Mouse (Mus musculus) midbrain, embryonic 12.5 days (tissue): ENCODE results near the gene Wsb2. TPM values are rescaled to one million over a fixed set of nuclear protein-coding genes. Genes with fewer than 3 reads are reported as not detected.
A peak's percentile ranks its signal among the peaks of the same experiment; 100 is the strongest.
"Not testable (repeated sequence)": the region's sequence is repeated elsewhere in the genome, so short reads cannot be mapped to it uniquely, and the experiment has no call there.

Experiments
- ATAC-seq: fragments of 200-750 bp; cut with Nextera tagmentation; 2 replicates; pipeline ENCODE4 v1.8.0; 2017; ENCODE audit warnings: low read depth, moderate TSS enrichment, moderate library complexity; ENCODE audit not compliant: low FRiP score
- H3K27ac ChIP-seq: fragments of 300-500 bp; sonication (generic); replicated peaks from 2 replicates; pipeline ENCODE4 v1.5.1; 2016; ENCODE audit warnings: mild to moderate bottlenecking
- H3K27me3 ChIP-seq: fragments of 300-500 bp; sonication (generic); 2 replicates; pipeline ENCODE4 v1.6.1; 2016; ENCODE audit warnings: mild to moderate bottlenecking
- H3K36me3 ChIP-seq: fragments of 300-500 bp; sonication (generic); 2 replicates; pipeline ENCODE4 v1.6.1; 2016
- H3K4me1 ChIP-seq: fragments of 300-500 bp; sonication (generic); 2 replicates; pipeline ENCODE4 v1.6.1; 2016
- H3K4me2 ChIP-seq: fragments of 300-500 bp; sonication (generic); replicated peaks from 2 replicates; pipeline ENCODE4 v1.6.1; 2016; ENCODE audit warnings: mild to moderate bottlenecking, moderate library complexity
- H3K4me3 ChIP-seq: fragments of 300-500 bp; sonication (generic); 2 replicates; pipeline ENCODE4 v1.5.1; 2016; ENCODE audit warnings: mild to moderate bottlenecking
- H3K9ac ChIP-seq: fragments of 300-500 bp; sonication (generic); replicated peaks from 2 replicates; pipeline ENCODE4 v1.6.1; 2016; ENCODE audit warnings: mild to moderate bottlenecking, moderate library complexity
- H3K9me3 ChIP-seq: fragments of 300-500 bp; sonication (generic); 2 replicates; pipeline ENCODE4 v1.6.1; 2016; ENCODE audit warnings: mild to moderate bottlenecking
- WGBS: fragments of 180-500 bp; shearing (Covaris S2); methylation state at CpG from one replicate; pipeline ENCODE4 v1.1.7; 2016; 5-methylcytosine and 5-hydroxymethylcytosine counted together
- polyA plus RNA-seq: library from polyadenylated mRNA; unstranded; fragments of >200 nt; fragmentation: Nextera tagmentation; extraction: Ambion mirVana; gene quantifications from 2 replicates; pipeline ENCODE4 v1.2.1, GENCODE M21; 2016

The Wsb2 gene
- polyA plus RNA-seq, 1 experiment from 2014 or later = 113 TPM

DNA sequence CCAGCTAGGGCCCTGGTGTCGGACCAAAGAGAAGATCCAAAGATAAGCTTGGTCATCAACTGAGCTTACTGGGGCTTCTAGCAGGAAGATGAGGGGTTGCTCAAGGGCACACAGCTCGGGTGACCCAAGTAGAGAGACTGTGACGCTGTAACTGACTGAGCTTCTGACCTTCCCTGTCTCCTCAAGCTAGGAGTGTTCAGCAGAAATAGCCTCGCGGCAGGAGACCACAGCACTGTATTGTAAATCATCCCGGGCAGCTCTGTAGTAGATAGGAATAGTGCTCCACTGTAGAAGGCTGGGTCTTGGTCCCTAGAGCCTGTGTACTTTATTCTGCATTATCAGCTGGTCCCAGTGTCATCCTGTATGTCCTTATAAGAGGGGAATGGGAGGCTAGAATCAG is 15.2 kb upstream of the Wsb2 start:
- WGBS = 78% methylated on average over 6 of the region's 6 CpGs
- Histone ChIP-seq H3K4me2 (no peak overlapping the region), H3K4me1 (no peaks in the 10 kb centered on the region), H3K27ac (no peak overlapping the region), H3K36me3 (no peaks in the 10 kb centered on the region), H3K27me3 (no peaks in the 10 kb centered on the region), H3K4me3 (no peak overlapping the region), H3K9me3 (no peaks in the 10 kb centered on the region), H3K9ac (no peak overlapping the region)
- no peak for ATAC-seq

DNA sequence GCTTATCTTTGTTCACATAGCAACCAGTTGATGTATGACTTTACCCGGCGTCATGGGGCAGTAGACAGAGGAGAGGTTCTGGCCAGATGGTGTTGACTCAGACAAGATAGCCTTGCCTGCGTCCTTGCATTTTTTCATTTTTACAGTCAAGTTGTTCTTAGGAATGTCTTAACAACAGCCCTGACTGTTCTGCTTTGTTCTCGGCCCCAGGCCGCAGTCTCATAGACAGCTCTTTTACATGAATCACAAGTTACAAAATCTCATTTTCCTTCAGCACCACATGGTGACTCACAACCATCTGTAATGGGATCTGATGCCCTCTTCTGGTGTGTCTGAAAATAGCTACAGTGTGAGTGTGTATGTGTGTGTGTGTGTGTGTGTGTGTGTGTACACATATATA is 12.6 kb upstream of the Wsb2 start:
- not testable (repeated sequence) for ATAC-seq, H3K9ac ChIP-seq, H3K36me3 ChIP-seq, H3K9me3 ChIP-seq, H3K4me3 ChIP-seq, H3K27ac ChIP-seq, H3K4me1 ChIP-seq, H3K27me3 ChIP-seq, H3K4me2 ChIP-seq
- WGBS = 89% methylated on average over 5 of the region's 5 CpGs

DNA sequence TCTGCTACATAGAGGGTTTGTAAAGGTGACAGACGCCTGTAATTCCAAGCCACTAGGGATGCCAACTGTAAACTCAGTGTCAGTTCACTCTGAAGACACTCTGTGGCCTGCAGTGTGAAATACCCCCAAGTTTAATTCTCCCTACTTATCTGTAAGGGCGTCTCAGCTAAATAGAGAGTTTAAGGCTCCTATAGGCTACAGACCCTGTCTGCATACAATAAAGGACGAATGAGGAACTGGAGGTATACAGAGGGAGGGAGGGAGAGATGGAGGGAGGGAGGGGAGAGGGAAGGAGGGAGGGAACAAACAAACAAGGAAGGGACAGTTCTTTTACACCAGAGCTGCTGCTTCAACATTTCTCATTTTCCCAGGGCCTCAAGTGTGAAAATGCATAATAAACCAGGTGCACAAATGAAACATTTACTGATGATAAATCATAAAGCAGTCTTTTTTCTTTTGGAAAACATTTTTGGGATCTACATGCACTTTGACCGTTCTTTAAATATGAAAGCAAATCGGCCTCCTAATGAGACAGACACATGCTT is 11.6 kb upstream of the Wsb2 start:
- no peak for ATAC-seq
- 82% methylated on average over 5 of the region's 5 CpGs for WGBS
- Histone ChIP-seq H3K36me3 (no peaks in the 10 kb centered on the region), H3K4me3 (no peak overlapping the region), H3K4me1 (no peaks in the 10 kb centered on the region), H3K27ac (no peak overlapping the region), H3K27me3 (no peaks in the 10 kb centered on the region), H3K9ac (no peak overlapping the region), H3K9me3 (no peaks in the 10 kb centered on the region; the same call in 1 of the 2 replicates), H3K4me2 (no peak overlapping the region)

DNA sequence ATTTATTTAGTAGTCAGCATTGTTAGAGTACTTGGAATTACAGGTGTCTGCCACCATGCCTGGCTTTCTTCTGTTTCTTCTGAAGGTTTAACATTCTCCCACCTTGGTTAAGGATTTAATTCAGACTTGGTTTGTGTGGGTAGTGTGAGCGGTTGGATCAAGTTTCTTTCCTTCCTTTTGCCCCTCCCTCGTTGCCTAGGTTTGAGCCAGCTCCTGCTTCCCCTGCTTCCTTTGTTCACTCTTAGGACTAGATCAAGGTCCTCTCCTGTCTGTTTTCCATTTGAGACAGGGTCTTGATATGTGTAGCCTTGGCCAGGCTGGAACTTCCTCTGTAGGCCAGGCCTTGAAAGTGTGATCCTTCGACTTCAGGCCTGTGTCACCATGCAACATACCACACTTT is 10.8 kb upstream of the Wsb2 start:
- Histone ChIP-seq H3K4me3 (no peak overlapping the region), H3K4me2 (no peak overlapping the region), H3K27ac (no peak overlapping the region), H3K4me1 (no peaks in the 10 kb centered on the region), H3K27me3 (no peaks in the 10 kb centered on the region), H3K36me3 (no peaks in the 10 kb centered on the region), H3K9ac (no peak overlapping the region), H3K9me3 (no peaks in the 10 kb centered on the region; the same call in 1 of the 2 replicates)
- no peak for ATAC-seq
- 62% methylated on average over 3 of the region's 3 CpGs for WGBS

GRCm38 (mm10) chr5:117347011-117347410 is 10.1 kb upstream of the Wsb2 start:
- H3K9ac ChIP-seq = no peak overlapping the region
- WGBS = 86% methylated on average over 5 of the region's 5 CpGs
- no peak overlapping the region for H3K27ac ChIP-seq
- no peak overlapping the region for H3K4me2 ChIP-seq
- H3K36me3 ChIP-seq = no peaks in the 10 kb centered on the region
- H3K4me3 ChIP-seq = no peak overlapping the region
- no peak for ATAC-seq
- no peaks in the 10 kb centered on the region; the same call in 1 of the 2 replicates for H3K9me3 ChIP-seq
- no peaks in the 10 kb centered on the region for H3K27me3 ChIP-seq
- no peaks in the 10 kb centered on the region for H3K4me1 ChIP-seq

GRCm38 (mm10) chr5:117347838-117348237 is 9.3 kb upstream of the Wsb2 start:
- no peak; the same call in 1 of the 2 replicates for ATAC-seq
- H3K9me3 ChIP-seq = no peaks in the 10 kb centered on the region; the same call in 1 of the 2 replicates
- no peaks in the 10 kb centered on the region for H3K4me1 ChIP-seq
- WGBS = 91% methylated on average over 2 of the region's 2 CpGs
- H3K4me2 ChIP-seq = peak overlapping the region; percentile 16
- no peaks in the 10 kb centered on the region for H3K36me3 ChIP-seq
- H3K27ac ChIP-seq = no peak overlapping the region
- H3K4me3 ChIP-seq = no peak overlapping the region
- H3K9ac ChIP-seq = no peak overlapping the region
- no peaks in the 10 kb centered on the region for H3K27me3 ChIP-seq

DNA sequence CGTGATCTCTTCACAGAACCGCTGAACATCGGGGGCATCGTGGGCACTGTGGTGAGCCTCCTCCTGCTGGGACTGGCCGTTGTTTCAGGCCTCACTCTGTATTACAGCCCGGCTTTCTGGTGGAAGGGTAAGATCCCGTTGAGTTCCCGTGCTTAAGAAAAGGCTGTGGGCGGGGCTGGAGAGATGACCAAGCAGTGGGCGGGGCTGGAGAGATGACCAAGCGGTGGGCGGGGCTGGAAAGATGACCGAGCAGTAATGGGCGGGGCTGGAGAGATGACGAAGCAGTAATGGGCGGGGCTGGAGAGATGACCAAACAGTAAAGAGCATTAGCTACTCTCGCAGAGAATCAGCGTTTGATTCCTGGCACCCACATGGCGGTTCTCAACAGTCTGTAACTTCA is 8.8 kb upstream of the Wsb2 start:
- no peaks in the 10 kb centered on the region; the same call in 1 of the 2 replicates for H3K9me3 ChIP-seq
- ATAC-seq = peak; percentile 71
- no peak overlapping the region for H3K4me3 ChIP-seq
- H3K4me1 ChIP-seq = no peaks in the 10 kb centered on the region
- no peaks in the 10 kb centered on the region for H3K27me3 ChIP-seq
- WGBS = 26% methylated on average over 19 of the region's 19 CpGs
- no peak overlapping the region for H3K27ac ChIP-seq
- H3K36me3 ChIP-seq = no peaks in the 10 kb centered on the region
- no peak overlapping the region for H3K9ac ChIP-seq
- peak overlapping the region; percentile 16 for H3K4me2 ChIP-seq

DNA sequence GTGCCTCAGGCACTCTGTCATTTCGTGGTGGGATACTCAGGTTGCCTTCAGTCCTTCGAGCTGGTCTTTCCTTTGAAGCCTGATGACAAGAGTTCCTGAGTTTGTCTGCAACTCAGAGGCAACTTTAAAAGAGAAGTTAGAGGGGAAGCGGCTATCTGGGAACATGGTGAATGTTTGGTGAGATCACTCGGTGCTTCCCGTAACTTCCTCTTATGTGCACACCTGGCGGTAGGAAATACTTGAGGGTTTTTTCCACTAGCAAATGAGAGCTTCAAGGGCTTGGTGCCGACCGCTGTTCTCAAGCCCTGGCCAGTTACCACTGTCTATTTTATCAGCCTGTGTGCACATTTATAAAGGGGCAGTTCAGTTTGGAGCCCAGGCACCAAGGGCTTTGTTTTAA is 3.0 kb upstream of the Wsb2 start:
- Histone ChIP-seq H3K4me1 (peaks cover 19% of the 10 kb centered on the region), H3K9ac (no peak overlapping the region), H3K27me3 (no peaks in the 10 kb centered on the region), H3K27ac (no peak overlapping the region), H3K9me3 (no peaks in the 10 kb centered on the region; the same call in 1 of the 2 replicates), H3K4me2 (no peak overlapping the region), H3K4me3 (no peak overlapping the region), H3K36me3 (no peaks in the 10 kb centered on the region)
- 81% methylated on average over 8 of the region's 8 CpGs for WGBS
- no peak for ATAC-seq

GRCm38 (mm10) chr5:117355648-117356303 is 1.3 kb upstream of the Wsb2 start:
- Histone ChIP-seq H3K4me2 (peak overlapping the region; percentile 92), H3K4me3 (0 out of 2 replicates have a peak overlapping the region, but pooled peaks have one; percentile 93), H3K4me1 (peaks cover 35% of the 10 kb centered on the region), H3K27ac (peak overlapping the region; percentile 94; the same call in 1 of the 2 replicates), H3K9me3 (no peaks in the 10 kb centered on the region), H3K9ac (peak overlapping the region; percentile 95; the same call in 1 of the 2 replicates), H3K36me3 (no peaks in the 10 kb centered on the region), H3K27me3 (no peaks in the 10 kb centered on the region)
- no peak for ATAC-seq
- 60% methylated on average over 14 of the region's 14 CpGs for WGBS

GRCm38 (mm10) chr5:117356365-117357128 is 557 bp upstream of the Wsb2 start:
- ATAC-seq = peak; percentile 69
- Histone ChIP-seq H3K9me3 (no peaks in the 10 kb centered on the region), H3K27me3 (no peaks in the 10 kb centered on the region), H3K36me3 (no peaks in the 10 kb centered on the region), H3K4me3 (peak overlapping the region; percentile 93), H3K9ac (peak overlapping the region; percentile 95), H3K4me1 (peaks cover 41% of the 10 kb centered on the region), H3K4me2 (peak overlapping the region; percentile 92), H3K27ac (peak overlapping the region; percentile 94)
- WGBS = 1% methylated on average over 23 of the region's 24 CpGs

- Histone ChIP-seq H3K36me3 (no peaks in the 10 kb centered on the region), H3K4me1 (peaks cover 41% of the 10 kb centered on the region), H3K27me3 (no peaks in the 10 kb centered on the region), H3K9me3 (no peaks in the 10 kb centered on the region), H3K4me2 (peak overlapping the region; percentile 92), H3K9ac (peak overlapping the region; percentile 95), H3K4me3 (peak overlapping the region; percentile 93), H3K27ac (peak overlapping the region; percentile 94)
- peak; percentile 61 for ATAC-seq
- WGBS = under 1% methylated on average over 33 of the region's 49 CpGs
These were observed 559 bp downstream of the Wsb2 start for GRCm38 (mm10) chr5:117357478-117358247.
